Mouse (Mus musculus): Measurements from ENCODE around the gene Mrgprd. TPM values are rescaled to one million over a fixed set of nuclear protein-coding genes. Genes with fewer than 3 reads are reported as not detected.

Mrgprd gene
- polyA plus RNA-seq, 1 experiment = not detected

DNA sequence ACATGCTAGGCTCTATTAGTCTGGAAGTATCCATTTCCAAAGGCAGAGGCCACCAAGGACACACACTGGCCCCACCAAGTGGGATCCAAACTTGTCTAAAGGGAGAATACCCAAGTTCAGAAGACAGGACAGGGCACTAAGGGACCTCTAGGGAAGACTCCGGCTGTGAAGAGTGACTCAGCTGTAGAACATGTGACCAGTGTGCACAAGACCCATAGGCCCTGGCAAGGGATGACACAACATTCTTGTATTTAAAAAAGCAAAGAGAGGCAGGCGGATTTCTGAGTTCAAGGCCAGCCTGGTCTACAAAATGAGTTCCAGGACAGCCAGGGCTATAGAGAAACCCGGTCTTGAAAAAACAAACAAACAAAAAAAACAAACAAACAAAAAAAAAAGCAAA is 39.1 kb upstream of the Mrgprd start:
- Histone ChIP-seq H3K27me3 (ENCODE audit: control insufficient read depth, insufficient read depth, insufficient read length) (no peaks in the 10 kb centered on the region), H3K36me3 (ENCODE audit: control insufficient read depth, insufficient read depth) (no peaks in the 10 kb centered on the region), H3ac (ENCODE audit: control insufficient read depth, insufficient read length) (no peak overlapping the region), H3K79me2 (ENCODE audit: control insufficient read depth, insufficient read depth) (no peaks in the 10 kb centered on the region), H3K4me3 (no peak overlapping the region), H3K4me2 (ENCODE audit: low read depth) (no peak overlapping the region)
- TF ChIP-seq USF1 (IDR thresholded peaks at IDR 0.05; ENCODE audit: low read depth) = peak; percentile 7
- TF ChIP-seq CEBPB (IDR thresholded peaks at IDR 0.05; ENCODE audit: insufficient read depth, poor library complexity, severe bottlenecking) = no peak
- no peak for TF ChIP-seq TCF12 (IDR thresholded peaks at IDR 0.05; ENCODE audit: insufficient read depth, poor library complexity, severe bottlenecking)
- TF ChIP-seq TCF3 (IDR thresholded peaks at IDR 0.05; ENCODE audit: insufficient read length, low read depth) = no peak
- TF ChIP-seq SRF (IDR thresholded peaks at IDR 0.05; ENCODE audit: control insufficient read depth, insufficient read length, low read depth) = no peak

DNA sequence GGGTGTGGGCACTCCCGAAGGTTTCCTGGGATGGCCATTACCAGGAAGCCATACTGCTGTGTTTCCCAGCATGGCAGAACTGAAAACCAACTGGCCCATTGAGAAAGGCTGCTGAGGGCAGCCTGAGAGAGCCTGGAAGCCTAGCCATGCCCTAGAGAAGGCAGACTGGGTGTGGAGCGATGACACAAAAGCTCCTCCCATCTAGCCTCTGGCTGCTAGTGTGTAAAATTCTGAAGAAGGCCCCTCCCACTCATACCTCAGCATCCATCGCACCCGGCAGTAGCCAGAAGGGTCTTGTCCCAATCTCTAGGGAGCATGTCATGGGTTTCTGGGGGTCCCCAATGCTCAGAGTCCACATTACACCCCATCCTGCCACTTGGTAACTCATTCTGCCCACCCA is 33.2 kb upstream of the Mrgprd start:
- Histone ChIP-seq H3ac (ENCODE audit: control insufficient read depth, insufficient read length) (no peak overlapping the region), H3K4me3 (no peak overlapping the region), H3K79me2 (ENCODE audit: control insufficient read depth, insufficient read depth) (peaks cover 7% of the 10 kb centered on the region), H3K4me2 (ENCODE audit: low read depth) (no peak overlapping the region), H3K36me3 (ENCODE audit: control insufficient read depth, insufficient read depth) (no peaks in the 10 kb centered on the region), H3K27me3 (ENCODE audit: control insufficient read depth, insufficient read depth, insufficient read length) (no peaks in the 10 kb centered on the region)
- TF ChIP-seq POLR2A (IDR thresholded peaks at IDR 0.05; ENCODE audit: insufficient read length, low read depth) (no peak), TCF3 (IDR thresholded peaks at IDR 0.05; ENCODE audit: insufficient read length, low read depth) (no peak), POLR2AphosphoS2 (IDR thresholded peaks at IDR 0.05; ENCODE audit: insufficient read length, low read depth) (no peak), MYOD1 (IDR thresholded peaks at IDR 0.05; ENCODE audit: control insufficient read depth in 1 of 3, insufficient read length in 2 of 3, low read depth in 2 of 3) (no peak), MAX (IDR thresholded peaks at IDR 0.05; ENCODE audit: low read depth) (no peak), CEBPB (IDR thresholded peaks at IDR 0.05; ENCODE audit: insufficient read depth, poor library complexity, severe bottlenecking) (no peak), TCF12 (IDR thresholded peaks at IDR 0.05; ENCODE audit: insufficient read depth, poor library complexity, severe bottlenecking) (no peak), REST (IDR thresholded peaks at IDR 0.05; ENCODE audit: insufficient read depth, insufficient read length) (no peak), E2F4 (IDR thresholded peaks at IDR 0.05; ENCODE audit: insufficient read depth) (no peak), SRF (IDR thresholded peaks at IDR 0.05; ENCODE audit: control insufficient read depth, insufficient read length, low read depth) (no peak), MYOG (IDR thresholded peaks at IDR 0.05; ENCODE audit: control insufficient read depth in 1 of 3, insufficient read depth in 1 of 3, insufficient read length in 2 of 3, low read depth in 2 of 3) (no peak), USF1 (IDR thresholded peaks at IDR 0.05; ENCODE audit: low read depth) (no peak)

GRCm38 (mm10) chr7:145283041-145283440 is 31.6 kb upstream of the Mrgprd start:
- peaks cover 7% of the 10 kb centered on the region for H3K79me2 ChIP-seq (ENCODE audit: control insufficient read depth, insufficient read depth)
- H3K27me3 ChIP-seq (ENCODE audit: control insufficient read depth, insufficient read depth, insufficient read length) = no peaks in the 10 kb centered on the region
- H3K4me3 ChIP-seq = peak overlapping the region; percentile 43
- H3K4me2 ChIP-seq (ENCODE audit: low read depth) = peak overlapping the region; percentile 98
- H3ac ChIP-seq (ENCODE audit: control insufficient read depth, insufficient read length) = no peak overlapping the region
- no peaks in the 10 kb centered on the region for H3K36me3 ChIP-seq (ENCODE audit: control insufficient read depth, insufficient read depth)
- TF ChIP-seq MYOG (IDR thresholded peaks at IDR 0.05; ENCODE audit: control insufficient read depth in 1 of 3, insufficient read depth in 1 of 3, insufficient read length in 2 of 3, low read depth in 2 of 3) = no peak
- TF ChIP-seq POLR2AphosphoS2 (IDR thresholded peaks at IDR 0.05; ENCODE audit: insufficient read length, low read depth) = no peak
- TF ChIP-seq MAX (IDR thresholded peaks at IDR 0.05; ENCODE audit: low read depth) = no peak
- TF ChIP-seq MYOD1 (IDR thresholded peaks at IDR 0.05; ENCODE audit: control insufficient read depth in 1 of 3, insufficient read length in 2 of 3, low read depth in 2 of 3) = no peak
- no peak for TF ChIP-seq CEBPB (IDR thresholded peaks at IDR 0.05; ENCODE audit: insufficient read depth, poor library complexity, severe bottlenecking)
- no peak for TF ChIP-seq SRF (IDR thresholded peaks at IDR 0.05; ENCODE audit: control insufficient read depth, insufficient read length, low read depth)
- TF ChIP-seq REST (IDR thresholded peaks at IDR 0.05; ENCODE audit: insufficient read depth, insufficient read length) = no peak
- TF ChIP-seq POLR2A (IDR thresholded peaks at IDR 0.05; ENCODE audit: insufficient read length, low read depth) = no peak
- no peak for TF ChIP-seq TCF12 (IDR thresholded peaks at IDR 0.05; ENCODE audit: insufficient read depth, poor library complexity, severe bottlenecking)
- no peak for TF ChIP-seq USF1 (IDR thresholded peaks at IDR 0.05; ENCODE audit: low read depth)
- TF ChIP-seq TCF3 (IDR thresholded peaks at IDR 0.05; ENCODE audit: insufficient read length, low read depth) = no peak
- TF ChIP-seq E2F4 (IDR thresholded peaks at IDR 0.05; ENCODE audit: insufficient read depth) = no peak

DNA sequence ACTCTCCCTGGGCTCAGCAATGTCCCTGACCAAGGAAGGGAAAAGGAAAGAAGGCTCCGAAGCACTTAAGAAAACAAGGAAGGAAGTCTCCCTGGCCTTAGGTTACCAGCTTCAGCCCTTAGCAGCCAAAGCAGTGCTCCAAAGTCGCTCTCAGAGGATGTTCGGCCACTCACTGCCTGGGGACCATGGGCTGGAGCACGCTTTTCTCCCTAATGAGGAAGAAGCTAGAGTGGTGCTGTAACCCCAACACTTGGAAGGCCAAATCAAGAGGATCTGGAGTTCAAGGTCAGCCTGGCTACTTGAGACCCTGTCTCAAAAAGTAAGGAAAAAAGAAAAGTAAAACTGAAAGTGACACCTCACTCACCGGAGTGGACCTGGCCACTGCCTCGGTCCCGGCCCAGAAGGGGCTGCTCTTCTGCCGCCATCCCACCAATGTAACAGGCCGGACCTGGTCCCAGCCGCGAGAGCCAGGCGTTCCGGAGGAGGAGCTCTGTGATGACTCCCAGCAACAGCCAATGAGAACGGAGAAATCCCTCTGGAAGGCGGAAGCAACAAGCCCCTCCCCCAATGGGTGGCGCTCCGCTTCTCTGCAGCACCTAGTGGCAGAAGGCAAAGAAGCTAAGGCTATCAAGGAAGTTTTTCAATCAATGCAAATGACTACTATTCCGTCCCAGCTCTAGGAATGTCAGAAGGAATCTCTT is 31.0 kb upstream of the Mrgprd start, which contains the start of gene Tpcn2:
TSS of gene Tpcn2 (minus strand) at position 525 of the 701 bp plus-strand sequence.
- Histone ChIP-seq H3ac (ENCODE audit: control insufficient read depth, insufficient read length) (no peak within 1 kb of the TSS), H3K79me2 (ENCODE audit: control insufficient read depth, insufficient read depth) (peaks cover 7% of the 10 kb centered on the region), H3K4me3 (peak within 1 kb of the TSS; percentile 43), H3K4me2 (ENCODE audit: low read depth) (peak within 1 kb of the TSS; percentile 98), H3K36me3 (ENCODE audit: control insufficient read depth, insufficient read depth) (no peaks in the 10 kb centered on the region), H3K27me3 (ENCODE audit: control insufficient read depth, insufficient read depth, insufficient read length) (no peaks in the 10 kb centered on the region)
- TF ChIP-seq REST (IDR thresholded peaks at IDR 0.05; ENCODE audit: insufficient read depth, insufficient read length) (no peak), MAX (IDR thresholded peaks at IDR 0.05; ENCODE audit: low read depth) (no peak), MYOG (IDR thresholded peaks at IDR 0.05; ENCODE audit: control insufficient read depth in 1 of 3, insufficient read depth in 1 of 3, insufficient read length in 2 of 3, low read depth in 2 of 3) (no peak), POLR2AphosphoS2 (IDR thresholded peaks at IDR 0.05; ENCODE audit: insufficient read length, low read depth) (peak; percentile 56), SRF (IDR thresholded peaks at IDR 0.05; ENCODE audit: control insufficient read depth, insufficient read length, low read depth) (no peak), MYOD1 (IDR thresholded peaks at IDR 0.05; ENCODE audit: control insufficient read depth in 1 of 3, insufficient read length in 2 of 3, low read depth in 2 of 3) (no peak), POLR2A (IDR thresholded peaks at IDR 0.05; ENCODE audit: insufficient read length, low read depth) (peak; percentile 81), E2F4 (IDR thresholded peaks at IDR 0.05; ENCODE audit: insufficient read depth) (no peak), CEBPB (IDR thresholded peaks at IDR 0.05; ENCODE audit: insufficient read depth, poor library complexity, severe bottlenecking) (no peak), TCF12 (IDR thresholded peaks at IDR 0.05; ENCODE audit: insufficient read depth, poor library complexity, severe bottlenecking) (no peak), USF1 (IDR thresholded peaks at IDR 0.05; ENCODE audit: low read depth) (no peak), TCF3 (IDR thresholded peaks at IDR 0.05; ENCODE audit: insufficient read length, low read depth) (no peak)

All from myocyte (in vitro differentiated cells).